ENCODE assay signal across 7 mouse cellular contexts in genomic region chr6:85153970-85154540, GRCm38 (mm10). TPM values are rescaled to one million over a fixed set of nuclear protein-coding genes. Genes with fewer than 3 reads are reported as not detected.
DNase-seq lines count a peak whose midpoint lies in the region; ATAC-seq and TF ChIP-seq lines count a peak whose summit lies in the region.

No protein-coding gene starts in this region.

- peak; percentile 87 for TF ChIP-seq CTCF in left cerebral cortex, adult 2 months (IDR thresholded peaks at IDR 0.05)

- DNase-seq in R1 (ENCODE audit: low read depth, low spot score): peak; percentile 89
- peak; percentile 74 for DNase-seq in cerebellum, adult 8-10 months
- peak; percentile 34 to 60 for DNase-seq in frontal cortex, postnatal 25 days (ENCODE audit: low spot score in 2 of 2)
- peak; percentile 70 for DNase-seq in induced T-regulatory cell, adult 2 months (ENCODE audit: low read depth)
- peak; percentile 70 to 77 for DNase-seq in left cerebral cortex, adult 2 months (ENCODE audit: extremely low spot score in 1 of 2, low spot score in 2 of 2)
- peak; percentile 63 for DNase-seq in right cerebral cortex, postnatal 25 days

- H3K4me3 ChIP-seq in left cerebral cortex, adult 2 months: no peak overlapping the region

- intact Hi-C loops in left cerebral cortex, adult 2 months (cut with DNase I): loop anchor here (1.0 to 2.0 kb wide), 2 partner anchors 241 to 256 kb away; no protein-coding TSS in a partner anchor

- ATAC-seq in megakaryocyte progenitor cell, adult 5-6 weeks (replicated peaks; ENCODE audit: poor library complexity): peak; percentile 92

- H3K27ac ChIP-seq in left cerebral cortex, adult 2 months: no peak overlapping the region

RNA-seq across cellular contexts. Expression of gene Spr, which starts 16.5 kb away (rescaled TPM):
- total RNA-seq in left cerebral cortex, adult 2 months (2021): 10 to 100 TPM; 40.8 to 41.6 TPM
- 18.1 and 23.7 TPM in 2 replicates for total RNA-seq in megakaryocyte progenitor cell, adult 5-6 weeks (2015)
- 23.6 and 29.4 TPM in 2 replicates for total RNA-seq in megakaryocyte progenitor cell, adult 5-6 weeks (2017)

RNA-seq across cellular contexts. Expression of gene Emx1, which starts 33.2 kb away (rescaled TPM):
- total RNA-seq in left cerebral cortex, adult 2 months (2021): 10 to 100 TPM; 32.8 to 40.1 TPM
- not detected in 2 replicates for total RNA-seq in megakaryocyte progenitor cell, adult 5-6 weeks (2015)
- not detected in 2 replicates for total RNA-seq in megakaryocyte progenitor cell, adult 5-6 weeks (2017)

Comparison
In these comparisons a context has a peak if more than half of its experiments do, and no peak if none do; other contexts are left out.
1. RNA of gene Emx1, which starts 33.2 kb away (total RNA-seq): 32.8 to 40.1 TPM in left cerebral cortex, adult 2 months; not detected in megakaryocyte progenitor cell, adult 5-6 weeks; every median in the first group is over 10 times any median in the second.
2. Peak in every context shown above with its lines, with median percentiles within 50 percentile points of each other: DNase-seq.